Mouse (Mus musculus): Measurements from ENCODE around the gene Lpcat2b. TPM values are rescaled to one million over a fixed set of nuclear protein-coding genes. Genes with fewer than 3 reads are reported as not detected.
"Not testable (repeated sequence)": the region's sequence is repeated elsewhere in the genome, so short reads cannot be mapped to it uniquely, and the experiment has no call there.

Lpcat2b gene
- not detected in 2 replicates for polyA plus RNA-seq (2012; rRNA removed)

DNA sequence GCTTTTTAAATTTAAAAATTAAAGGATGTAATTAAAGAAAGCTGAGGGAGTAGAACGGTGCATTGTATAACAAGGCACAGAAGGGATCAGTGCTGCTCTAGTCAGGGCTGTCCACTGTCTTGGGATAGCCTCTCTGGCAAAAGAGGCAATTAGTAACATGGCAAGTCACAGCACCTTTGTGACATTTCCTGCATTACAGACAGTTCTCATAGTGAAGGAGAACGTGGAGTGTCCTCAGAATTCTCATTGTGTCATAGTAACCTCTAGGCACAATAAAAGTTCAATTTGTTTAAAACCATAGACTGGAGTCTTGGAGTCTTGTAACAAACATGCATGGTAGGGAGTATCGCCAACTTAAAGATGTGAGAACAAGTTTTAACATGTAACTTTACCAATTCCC, at the start of gene Lpcat2b:
TSS of gene Lpcat2b (plus strand) at position 301 of the 400 bp plus-strand sequence.
- H3K4me3 ChIP-seq (ENCODE audit: low read depth, low read length): no peak within 1 kb of the TSS
- 76% methylated on average over 3 of the region's 3 CpGs for WGBS
- no peaks in the 10 kb centered on the region for H3K4me1 ChIP-seq (ENCODE audit: control insufficient read depth, insufficient read depth, insufficient read length, low read length)
- TF ChIP-seq POLR2A (IDR thresholded peaks at IDR 0.05; ENCODE audit: low read depth, low read length): no peak
- no peak for TF ChIP-seq CTCF (IDR thresholded peaks at IDR 0.05; ENCODE audit: extremely low read depth, insufficient read length, insufficient replicate concordance, low read depth, low read length)
- H3K27ac ChIP-seq (ENCODE audit: insufficient read depth, low read depth, low read length): no peak within 1 kb of the TSS
- no peaks in the 10 kb centered on the region for H3K36me3 ChIP-seq (ENCODE audit: control insufficient read depth, insufficient read depth, low read length)
- H3K27me3 ChIP-seq (ENCODE audit: control insufficient read depth, insufficient read depth, low read length): no peaks in the 10 kb centered on the region

DNA sequence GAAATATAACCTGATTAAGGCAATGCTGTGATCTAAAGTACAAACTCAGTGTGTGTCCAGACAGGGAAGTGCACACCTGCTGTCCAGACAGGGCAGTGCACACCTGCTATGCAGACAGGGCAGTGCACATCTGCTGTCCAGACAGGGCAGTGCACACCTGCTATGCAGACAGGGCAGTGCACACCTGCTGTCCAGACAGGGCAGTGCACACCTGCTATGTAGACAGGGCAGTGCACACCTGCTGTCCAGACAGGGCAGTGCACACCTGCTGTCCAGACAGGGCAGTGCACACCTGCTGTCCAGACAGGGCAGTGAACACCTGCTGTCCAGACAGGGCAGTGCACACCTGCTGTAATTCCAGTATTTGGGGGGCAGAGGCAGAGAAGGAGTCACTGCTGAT, 44.9 kb upstream of the Lpcat2b start:
- H3K27me3 ChIP-seq (ENCODE audit: control insufficient read depth, insufficient read depth, low read length); H3K4me3 ChIP-seq (ENCODE audit: low read depth, low read length); H3K36me3 ChIP-seq (ENCODE audit: control insufficient read depth, insufficient read depth, low read length); H3K27ac ChIP-seq (ENCODE audit: insufficient read depth, low read depth, low read length); H3K4me1 ChIP-seq (ENCODE audit: control insufficient read depth, insufficient read depth, insufficient read length, low read length): not testable (repeated sequence)

DNA sequence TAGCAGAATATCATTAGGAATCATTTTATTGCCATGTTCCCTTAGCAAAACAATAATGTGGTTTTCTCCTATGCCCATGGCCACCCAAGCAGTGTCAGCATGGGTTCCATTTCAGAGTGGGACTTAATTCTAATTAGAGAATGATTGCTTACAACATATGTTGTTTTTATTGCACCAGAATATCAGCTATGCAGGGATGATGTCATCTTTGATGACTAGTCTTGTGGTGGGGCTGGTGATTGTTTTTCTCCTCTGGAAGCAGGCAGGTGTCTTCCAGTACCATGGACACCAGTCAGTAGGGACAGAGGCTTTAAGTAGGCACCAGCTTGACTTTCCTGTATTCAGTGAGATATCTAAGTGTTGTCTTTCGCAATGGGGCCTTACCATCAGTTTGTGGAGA, 43.6 kb upstream of the Lpcat2b start:
- no peak overlapping the region for H3K4me3 ChIP-seq (ENCODE audit: low read depth, low read length)
- no peaks in the 10 kb centered on the region for H3K4me1 ChIP-seq (ENCODE audit: control insufficient read depth, insufficient read depth, insufficient read length, low read length)
- H3K27ac ChIP-seq (ENCODE audit: insufficient read depth, low read depth, low read length): no peak overlapping the region
- WGBS: 86% methylated on average over 1 of the region's 1 CpGs
- no peaks in the 10 kb centered on the region for H3K36me3 ChIP-seq (ENCODE audit: control insufficient read depth, insufficient read depth, low read length)
- TF ChIP-seq POLR2A (IDR thresholded peaks at IDR 0.05; ENCODE audit: low read depth, low read length) (no peak), CTCF (IDR thresholded peaks at IDR 0.05; ENCODE audit: extremely low read depth, insufficient read length, insufficient replicate concordance, low read depth, low read length) (no peak)
- no peaks in the 10 kb centered on the region for H3K27me3 ChIP-seq (ENCODE audit: control insufficient read depth, insufficient read depth, low read length)

DNA sequence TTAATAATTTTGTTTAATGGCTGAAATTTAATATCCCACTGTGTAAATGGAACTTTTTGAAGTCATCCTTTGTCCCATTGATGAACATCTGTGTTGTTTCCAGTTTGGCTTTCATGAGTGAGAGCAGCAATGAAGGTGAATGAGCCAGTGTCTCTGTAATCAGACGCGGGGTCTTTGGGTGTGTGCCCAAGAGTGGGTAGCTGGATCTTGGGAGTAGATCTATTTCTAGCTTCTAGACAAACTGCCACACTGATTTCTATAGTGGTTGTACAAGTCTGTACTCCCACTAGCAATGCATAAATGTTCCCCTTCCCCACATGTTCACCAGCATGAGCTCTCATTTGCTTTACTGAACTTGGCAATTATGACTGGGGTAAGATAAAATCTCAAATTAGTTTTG, 42.0 kb upstream of the Lpcat2b start:
- H3K4me1 ChIP-seq (ENCODE audit: control insufficient read depth, insufficient read depth, insufficient read length, low read length): no peaks in the 10 kb centered on the region
- no peaks in the 10 kb centered on the region for H3K36me3 ChIP-seq (ENCODE audit: control insufficient read depth, insufficient read depth, low read length)
- 93% methylated on average over 2 of the region's 2 CpGs for WGBS
- no peak for TF ChIP-seq CTCF (IDR thresholded peaks at IDR 0.05; ENCODE audit: extremely low read depth, insufficient read length, insufficient replicate concordance, low read depth, low read length)
- TF ChIP-seq POLR2A (IDR thresholded peaks at IDR 0.05; ENCODE audit: low read depth, low read length): no peak
- H3K27me3 ChIP-seq (ENCODE audit: control insufficient read depth, insufficient read depth, low read length): no peaks in the 10 kb centered on the region
- H3K4me3 ChIP-seq (ENCODE audit: low read depth, low read length): no peak overlapping the region
- no peak overlapping the region for H3K27ac ChIP-seq (ENCODE audit: insufficient read depth, low read depth, low read length)

DNA sequence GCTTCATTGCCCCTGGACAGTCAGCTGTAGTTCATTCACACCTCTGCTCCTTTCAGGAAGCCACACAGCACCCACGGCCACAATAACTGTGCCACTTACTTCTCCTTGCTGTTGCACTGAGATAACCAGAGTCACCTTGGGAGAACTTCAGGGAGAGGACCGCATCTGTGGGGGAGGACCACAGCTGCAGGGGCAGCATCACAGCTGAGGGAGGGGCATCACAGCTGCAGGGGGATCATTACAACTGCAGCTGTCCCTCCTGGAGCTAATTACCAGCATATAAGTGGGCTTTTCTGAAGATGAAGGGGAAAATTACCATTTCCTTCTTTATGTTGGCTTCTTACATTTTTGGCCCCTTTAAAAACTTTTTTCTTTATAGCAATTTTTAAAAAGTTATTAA, 36.9 kb upstream of the Lpcat2b start:
- no peaks in the 10 kb centered on the region for H3K36me3 ChIP-seq (ENCODE audit: control insufficient read depth, insufficient read depth, low read length)
- TF ChIP-seq POLR2A (IDR thresholded peaks at IDR 0.05; ENCODE audit: low read depth, low read length) (no peak), CTCF (IDR thresholded peaks at IDR 0.05; ENCODE audit: extremely low read depth, insufficient read length, insufficient replicate concordance, low read depth, low read length) (no peak)
- H3K27ac ChIP-seq (ENCODE audit: insufficient read depth, low read depth, low read length): no peak overlapping the region
- H3K4me3 ChIP-seq (ENCODE audit: low read depth, low read length): no peak overlapping the region
- H3K4me1 ChIP-seq (ENCODE audit: control insufficient read depth, insufficient read depth, insufficient read length, low read length): no peaks in the 10 kb centered on the region
- 82% methylated on average over 2 of the region's 2 CpGs for WGBS
- no peaks in the 10 kb centered on the region for H3K27me3 ChIP-seq (ENCODE audit: control insufficient read depth, insufficient read depth, low read length)

DNA sequence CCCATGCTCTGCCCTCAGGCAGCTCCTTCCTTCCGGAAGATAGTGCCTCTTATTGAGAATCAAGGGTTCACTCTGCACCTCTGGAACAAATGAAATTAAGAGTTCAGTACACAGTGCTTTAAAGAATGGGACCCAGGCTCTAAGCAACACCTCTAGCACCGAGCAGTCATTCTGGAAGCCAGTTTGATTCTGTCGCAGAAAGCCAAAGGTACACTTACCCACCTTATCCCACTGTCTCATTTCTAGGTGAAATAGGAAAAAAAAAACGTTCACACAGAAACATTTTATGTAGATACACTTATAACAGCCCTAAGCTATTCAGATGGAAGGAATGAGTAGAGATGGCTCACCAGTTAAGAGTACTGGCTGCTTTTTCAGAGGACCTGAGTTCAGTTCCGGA, 28.9 kb upstream of the Lpcat2b start, which contains the start of gene Ephx4:
TSS of gene Ephx4 (plus strand) at position 301 of the 400 bp plus-strand sequence.
- Histone ChIP-seq H3K4me3 (ENCODE audit: low read depth, low read length) (peak within 1 kb of the TSS; percentile 59), H3K36me3 (ENCODE audit: control insufficient read depth, insufficient read depth, low read length) (no peaks in the 10 kb centered on the region), H3K27me3 (ENCODE audit: control insufficient read depth, insufficient read depth, low read length) (peaks cover 22% of the 10 kb centered on the region), H3K4me1 (ENCODE audit: control insufficient read depth, insufficient read depth, insufficient read length, low read length) (peaks cover 4% of the 10 kb centered on the region; the same call in 1 of the 2 replicates), H3K27ac (ENCODE audit: insufficient read depth, low read depth, low read length) (no peak within 1 kb of the TSS)
- 42% methylated on average over 5 of the region's 5 CpGs for WGBS
- TF ChIP-seq POLR2A (IDR thresholded peaks at IDR 0.05; ENCODE audit: low read depth, low read length): no peak

DNA sequence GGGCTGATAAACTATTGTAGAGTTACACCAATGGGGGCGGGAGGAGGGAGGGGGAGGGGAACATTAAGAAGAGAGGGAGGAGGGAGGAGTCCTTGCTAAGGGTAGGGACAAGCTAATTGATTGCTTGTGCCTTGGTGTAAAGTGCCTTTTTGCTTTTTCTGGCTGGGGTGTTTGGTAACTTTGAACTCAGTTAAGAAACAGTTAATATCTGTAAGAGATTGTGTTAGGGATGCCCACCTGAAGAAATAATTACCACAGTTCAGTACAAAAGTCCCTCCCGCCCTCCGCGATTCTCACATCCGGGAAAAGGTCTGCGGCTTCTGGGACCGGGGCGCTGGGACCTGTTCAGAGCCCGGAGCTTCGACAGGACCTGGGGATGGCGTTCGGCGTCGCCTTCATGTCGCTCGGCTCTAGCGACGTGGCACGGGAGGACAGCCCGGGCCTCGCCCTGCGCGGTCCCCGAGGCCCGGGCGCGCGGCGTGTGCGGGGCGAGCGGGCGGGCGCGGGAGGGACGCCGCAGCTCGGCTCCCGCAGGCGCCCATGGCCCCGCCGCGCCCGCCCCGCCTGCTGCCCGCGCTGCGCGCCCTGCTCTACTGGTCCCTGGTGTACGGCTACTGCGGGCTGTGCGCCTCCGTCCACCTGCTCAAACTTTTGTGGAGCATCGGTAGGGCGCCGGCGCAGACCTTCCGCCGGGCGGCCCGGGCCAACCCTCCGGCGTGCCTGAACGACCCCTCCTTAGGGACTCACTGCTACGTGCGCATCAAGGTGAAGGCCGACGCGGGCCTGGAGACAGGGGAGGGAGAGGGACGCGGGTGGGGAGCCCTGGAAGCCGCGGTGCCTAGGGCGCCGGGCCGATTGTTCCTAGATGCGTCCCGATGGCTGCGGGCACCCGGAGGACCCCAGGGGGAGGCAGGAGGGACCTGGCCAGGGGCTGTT, 28.1 kb upstream of the Lpcat2b start:
- H3K27me3 ChIP-seq (ENCODE audit: control insufficient read depth, insufficient read depth, low read length): peaks cover 22% of the 10 kb centered on the region
- no peak for TF ChIP-seq POLR2A (IDR thresholded peaks at IDR 0.05; ENCODE audit: low read depth, low read length)
- no peak for TF ChIP-seq CTCF (IDR thresholded peaks at IDR 0.05; ENCODE audit: extremely low read depth, insufficient read length, insufficient replicate concordance, low read depth, low read length)

More for the DNA sequence above, 28.1 kb upstream of the Lpcat2b start:
- peaks cover 4% of the 10 kb centered on the region; the same call in 1 of the 2 replicates for H3K4me1 ChIP-seq (ENCODE audit: control insufficient read depth, insufficient read depth, insufficient read length, low read length)
- no peaks in the 10 kb centered on the region for H3K36me3 ChIP-seq (ENCODE audit: control insufficient read depth, insufficient read depth, low read length)
- peak overlapping the region; percentile 59 for H3K4me3 ChIP-seq (ENCODE audit: low read depth, low read length)
- no peak overlapping the region for H3K27ac ChIP-seq (ENCODE audit: insufficient read depth, low read depth, low read length)
- under 1% methylated on average over 80 of the region's 80 CpGs for WGBS
